Mouse (Mus musculus): ENCODE measurements around the gene Plppr5.

DNA sequence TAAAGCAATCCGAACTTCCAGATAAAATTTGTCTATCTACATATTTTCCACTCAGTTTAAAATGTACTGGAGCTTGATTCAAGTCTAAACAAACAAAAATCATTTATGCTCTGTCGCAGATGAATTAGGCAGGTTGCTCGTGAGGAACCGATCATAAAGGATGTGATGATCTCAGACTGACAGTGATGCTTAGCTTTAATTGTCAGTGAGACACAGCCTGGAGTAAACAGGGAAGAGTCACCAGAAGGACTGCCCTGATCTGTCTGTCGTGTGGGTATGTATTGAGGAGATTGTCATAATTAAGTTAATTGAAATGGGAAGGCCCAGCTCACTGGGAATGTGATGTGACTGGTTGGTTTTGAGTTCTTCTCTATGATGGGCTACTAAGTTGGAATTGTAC is 149.9 kb downstream of the Plppr5 start:
- TF ChIP-seq CTCF (IDR thresholded peaks at IDR 0.05; ENCODE audit: low read depth) (no peak), EP300 (optimal IDR thresholded peaks at IDR 0.05) (no peak)
